Comparison of ENCODE assay signal across 13 mouse cellular contexts in genomic region chr5:139088173-139088572, GRCm38 (mm10).
DNase-seq lines count a peak whose midpoint lies in the region; ATAC-seq and TF ChIP-seq lines count a peak whose summit lies in the region.
"Had no signal": no experiment of that assay in that cellular context is flagged by ENCODE, and none has a peak within 500 bp of the region (broad histone marks: within the 10 kb centered on the region; RNA-seq: fewer than 3 reads in every experiment).

No protein-coding gene starts in this region.

- peak; percentile 40; the same call in 1 of the 2 replicates for TF ChIP-seq CTCF in bone marrow macrophage, adult 2 months (IDR thresholded peaks at IDR 0.05; ENCODE audit: low read depth, low read length)

- peak; percentile 20 for DNase-seq in heart, postnatal 4 days
- DNase-seq in spleen, adult 12 weeks (ENCODE audit: low spot score) = peak; percentile 5
- no peak for DNase-seq in spleen, postnatal 36 days (ENCODE audit: low spot score in 2 of 2)
- peak; percentile 54 for DNase-seq in thymus, postnatal 4 days
- DNase-seq in left cerebral cortex, postnatal 10 days (ENCODE audit: extremely low spot score in 1 of 2, low spot score in 2 of 2) = no peak
- DNase-seq in cerebellum, postnatal 36 days = no peak
- DNase-seq: heart, adult 18-20 months; retina, postnatal 1 day had no signal

- no peaks in the 10 kb centered on the region for H3K9me3 ChIP-seq in heart, embryonic 11.5 days (replicated peaks; ENCODE audit: control insufficient read depth, low read length)
- H3K9me3 ChIP-seq: liver, embryonic 15.5 days had no signal

- H3K36me3 ChIP-seq in heart, embryonic 11.5 days (ENCODE audit: control insufficient read depth, insufficient read depth, low read length) = no peaks in the 10 kb centered on the region
- H3K36me3 ChIP-seq: liver, embryonic 15.5 days had no signal

- no peak for ATAC-seq in heart, embryonic 11.5 days (replicated peaks; ENCODE audit: insufficient number of reproducible peaks, low FRiP score, low TSS enrichment)
- ATAC-seq: hindbrain, embryonic 16.5 days had no signal

- WGBS in heart, embryonic 11.5 days (ENCODE audit: insufficient replicate concordance) = 89% methylated on average over 5 of the region's 5 CpGs

- peaks cover 21% of the 10 kb centered on the region for H3K4me1 ChIP-seq in heart, embryonic 11.5 days (ENCODE audit: control insufficient read depth, insufficient read depth, low read length)
- H3K4me1 ChIP-seq in bone marrow macrophage, adult 2 months (ENCODE audit: control insufficient read depth, insufficient read depth, low read length) = 0 out of 2 replicates have a peak, but pooled peaks cover 7% of the 10 kb centered on the region
- H3K4me1 ChIP-seq: liver, embryonic 15.5 days had no signal

- TF ChIP-seq POLR2A in bone marrow macrophage, adult 2 months (IDR thresholded peaks at IDR 0.05; ENCODE audit: borderline replicate concordance, low read depth, low read length) = no peak

- intact Hi-C loops in left cerebral cortex, postnatal 10 days (cut with DNase I) = no loop called here

- no peak overlapping the region for H3K4me2 ChIP-seq in heart, embryonic 11.5 days
- H3K4me2 ChIP-seq: liver, embryonic 15.5 days had no signal

- no peak overlapping the region for H3K9ac ChIP-seq in heart, embryonic 11.5 days (ENCODE audit: low read depth, low read length)
- H3K9ac ChIP-seq: liver, embryonic 15.5 days had no signal

- H3K4me3 ChIP-seq in heart, embryonic 11.5 days (ENCODE audit: low read depth, low read length) = no peak overlapping the region
- H3K4me3 ChIP-seq in bone marrow macrophage, adult 2 months (ENCODE audit: insufficient read depth, low read length) = no peak overlapping the region
- H3K4me3 ChIP-seq: erythroblast, embryonic 14.5 days; liver, embryonic 15.5 days had no signal

- no peak overlapping the region for H3K27ac ChIP-seq in heart, embryonic 11.5 days (ENCODE audit: low read depth, low read length)
- H3K27ac ChIP-seq in bone marrow macrophage, adult 2 months (ENCODE audit: insufficient read depth, low read depth, low read length) = no peak overlapping the region
- H3K27ac ChIP-seq: liver, embryonic 15.5 days had no signal

- no peaks in the 10 kb centered on the region for H3K27me3 ChIP-seq in heart, embryonic 11.5 days (ENCODE audit: control insufficient read depth, insufficient read depth, low read length)
- H3K27me3 ChIP-seq: liver, embryonic 15.5 days had no signal

Comparison
In these comparisons a context has a peak if more than half of its experiments do, and no peak if none do; other contexts are left out.
1. DNase-seq: peak in heart, postnatal 4 days (single experiment), spleen, adult 12 weeks (single experiment) and thymus, postnatal 4 days (single experiment); none in spleen, postnatal 36 days (0 of 2), left cerebral cortex, postnatal 10 days (0 of 2) and cerebellum, postnatal 36 days (0 of 2).